13 mouse cellular contexts compared by ENCODE assay signal in the genomic region with DNA sequence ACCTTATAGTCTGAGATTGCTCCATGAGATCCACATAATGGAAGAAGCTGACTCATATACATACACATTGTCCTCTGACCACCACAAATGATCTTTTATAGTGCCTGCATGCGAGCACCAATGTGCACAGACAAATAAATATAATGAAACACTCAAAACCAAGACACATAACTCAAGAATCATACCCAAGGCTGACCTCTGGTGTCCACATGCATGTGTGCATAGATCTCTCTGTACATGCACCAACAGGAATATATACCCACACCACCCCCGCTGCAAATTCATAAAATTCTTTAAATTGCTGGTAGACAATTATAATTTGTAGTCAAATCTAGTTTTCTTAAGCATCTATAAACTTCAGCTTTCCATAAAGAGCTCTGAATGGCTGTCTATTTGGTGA.
DNase-seq lines count a peak whose midpoint lies in the region; ATAC-seq and TF ChIP-seq lines count a peak whose summit lies in the region.
"Had no signal": no experiment of that assay in that cellular context is flagged by ENCODE, and none has a peak within 500 bp of the region (broad histone marks: within the 10 kb centered on the region; RNA-seq: fewer than 3 reads in every experiment).

No protein-coding gene starts in this region.

- H3K4me2 ChIP-seq in intestine, postnatal 0 days (replicated peaks; ENCODE audit: low read depth) = no peak overlapping the region
- H3K4me2 ChIP-seq in intestine, embryonic 15.5 days (replicated peaks) = no peak overlapping the region
- no peak overlapping the region for H3K4me2 ChIP-seq in midbrain, postnatal 0 days (ENCODE audit: low read depth, low read length, poor library complexity, severe bottlenecking)
- no peak overlapping the region for H3K4me2 ChIP-seq in midbrain, embryonic 13.5 days (replicated peaks)
- H3K4me2 ChIP-seq: embryonic facial prominence, embryonic 13.5 days; heart, embryonic 15.5 days; limb, embryonic 12.5 days; stomach, embryonic 15.5 days had no signal

- H3K27me3 ChIP-seq in intestine, postnatal 0 days (replicated peaks; ENCODE audit: control insufficient read depth, insufficient read depth, low read length) = no peaks in the 10 kb centered on the region
- no peaks in the 10 kb centered on the region for H3K27me3 ChIP-seq in intestine, embryonic 15.5 days (replicated peaks)
- H3K27me3 ChIP-seq in midbrain, postnatal 0 days (ENCODE audit: insufficient read depth, low read length) = no peaks in the 10 kb centered on the region
- no peaks in the 10 kb centered on the region for H3K27me3 ChIP-seq in midbrain, embryonic 13.5 days
- H3K27me3 ChIP-seq: embryonic facial prominence, embryonic 13.5 days; heart, embryonic 15.5 days; limb, embryonic 12.5 days; stomach, embryonic 15.5 days had no signal

- TF ChIP-seq CTCF in intestine, postnatal 0 days (IDR thresholded peaks at IDR 0.05; ENCODE audit: low read depth) = peak; percentile 35
- TF ChIP-seq CTCF in midbrain, postnatal 0 days (IDR thresholded peaks at IDR 0.05) = peak; percentile 62

- H3K36me3 ChIP-seq in intestine, postnatal 0 days (ENCODE audit: control insufficient read depth, insufficient read depth) = no peaks in the 10 kb centered on the region
- no peaks in the 10 kb centered on the region for H3K36me3 ChIP-seq in intestine, embryonic 15.5 days
- no peaks in the 10 kb centered on the region for H3K36me3 ChIP-seq in midbrain, postnatal 0 days (ENCODE audit: insufficient read depth, low read length)
- H3K36me3 ChIP-seq in midbrain, embryonic 13.5 days = no peaks in the 10 kb centered on the region
- H3K36me3 ChIP-seq: embryonic facial prominence, embryonic 13.5 days; heart, embryonic 15.5 days; limb, embryonic 12.5 days; stomach, embryonic 15.5 days had no signal

- 61% methylated on average over 2 of the region's 2 CpGs for WGBS in intestine, postnatal 0 days
- WGBS in intestine, embryonic 15.5 days = 65% methylated on average over 2 of the region's 2 CpGs
- WGBS in midbrain, postnatal 0 days = 85% methylated on average over 2 of the region's 2 CpGs
- whole genome bisulfite sequencing in midbrain, embryonic 13.5 days = 72% methylated on average over 2 of the region's 2 CpGs

- ATAC-seq in intestine, postnatal 0 days = no peak
- ATAC-seq in intestine, embryonic 15.5 days = no peak
- no peak for ATAC-seq in midbrain, postnatal 0 days (ENCODE audit: low FRiP score)
- no peak for ATAC-seq in midbrain, embryonic 13.5 days
- peak; percentile 75 for ATAC-seq in megakaryocyte progenitor cell, adult 5-6 weeks (replicated peaks; ENCODE audit: poor library complexity)

- H3K4me3 ChIP-seq in intestine, postnatal 0 days (ENCODE audit: low read depth, low read length) = no peak overlapping the region
- no peak overlapping the region for H3K4me3 ChIP-seq in intestine, embryonic 15.5 days (replicated peaks)
- H3K4me3 ChIP-seq in midbrain, postnatal 0 days (ENCODE audit: low read depth, low read length) = no peak overlapping the region
- H3K4me3 ChIP-seq in midbrain, embryonic 13.5 days (replicated peaks) = no peak overlapping the region
- H3K4me3 ChIP-seq: embryonic facial prominence, embryonic 13.5 days; heart, embryonic 15.5 days; limb, embryonic 12.5 days; stomach, embryonic 15.5 days had no signal

- no peaks in the 10 kb centered on the region for H3K4me1 ChIP-seq in intestine, postnatal 0 days (replicated peaks; ENCODE audit: control insufficient read depth, insufficient read depth, low read length)
- H3K4me1 ChIP-seq in intestine, embryonic 15.5 days (replicated peaks) = no peaks in the 10 kb centered on the region
- no peaks in the 10 kb centered on the region for H3K4me1 ChIP-seq in midbrain, postnatal 0 days (ENCODE audit: insufficient read depth, low read length)
- peaks cover 10% of the 10 kb centered on the region for H3K4me1 ChIP-seq in midbrain, embryonic 13.5 days (replicated peaks)
- H3K4me1 ChIP-seq: embryonic facial prominence, embryonic 13.5 days; heart, embryonic 15.5 days; limb, embryonic 12.5 days; stomach, embryonic 15.5 days had no signal

- no peak overlapping the region for H3K27ac ChIP-seq in intestine, postnatal 0 days (ENCODE audit: low read depth, low read length)
- no peak overlapping the region for H3K27ac ChIP-seq in intestine, embryonic 15.5 days
- H3K27ac ChIP-seq in midbrain, postnatal 0 days (ENCODE audit: low read depth, low read length) = no peak overlapping the region
- H3K27ac ChIP-seq in midbrain, embryonic 13.5 days = no peak overlapping the region
- H3K27ac ChIP-seq: embryonic facial prominence, embryonic 13.5 days; heart, embryonic 15.5 days; limb, embryonic 12.5 days; stomach, embryonic 15.5 days had no signal

- peak; percentile 47 for DNase-seq in cerebellum, postnatal 10 days
- no peak for DNase-seq in cerebellum, adult 9-11 months
- peak; percentile 50 for DNase-seq in midbrain, postnatal 0 days (ENCODE audit: low spot score)
- DNase-seq in thymus, postnatal 10 days (ENCODE audit: low spot score in 2 of 2) = no peak
- DNase-seq: lung, postnatal 4 days had no signal

- H3K9ac ChIP-seq in intestine, postnatal 0 days (ENCODE audit: low read depth, low read length) = no peak overlapping the region
- no peak overlapping the region for H3K9ac ChIP-seq in intestine, embryonic 15.5 days
- no peak overlapping the region for H3K9ac ChIP-seq in midbrain, postnatal 0 days (replicated peaks; ENCODE audit: low read length, poor library complexity, severe bottlenecking)
- no peak overlapping the region for H3K9ac ChIP-seq in midbrain, embryonic 13.5 days (replicated peaks)
- H3K9ac ChIP-seq: embryonic facial prominence, embryonic 13.5 days; heart, embryonic 15.5 days; limb, embryonic 12.5 days; stomach, embryonic 15.5 days had no signal

- no peaks in the 10 kb centered on the region for H3K9me3 ChIP-seq in intestine, postnatal 0 days (ENCODE audit: control insufficient read depth)
- no peaks in the 10 kb centered on the region for H3K9me3 ChIP-seq in intestine, embryonic 15.5 days
- no peaks in the 10 kb centered on the region for H3K9me3 ChIP-seq in midbrain, postnatal 0 days (ENCODE audit: low read length)
- no peaks in the 10 kb centered on the region for H3K9me3 ChIP-seq in midbrain, embryonic 13.5 days
- H3K9me3 ChIP-seq: embryonic facial prominence, embryonic 13.5 days; heart, embryonic 15.5 days; limb, embryonic 12.5 days; stomach, embryonic 15.5 days had no signal

Comparison
In these comparisons a context has a peak if more than half of its experiments do, and no peak if none do; other contexts are left out.
1. DNase-seq: peak in cerebellum, postnatal 10 days (2 of 2) and midbrain, postnatal 0 days (single experiment); none in cerebellum, adult 9-11 months (single experiment) and thymus, postnatal 10 days (0 of 2).